Mouse (Mus musculus) heart, adult 18-20 months (tissue): ENCODE data around the gene Zbtb18. TPM values are rescaled to one million over a fixed set of nuclear protein-coding genes. Genes with fewer than 3 reads are reported as not detected.
"Not testable (repeated sequence)": the region's sequence is repeated elsewhere in the genome, so short reads cannot be mapped to it uniquely, and the experiment has no call there.

Experiments
- DNase-seq, 2 experiments: peaks; one replicate each; pipeline ENCODE4 v3.0.0; 2021 to 2022; ENCODE audit warnings: mixed read lengths in 1 of 2
- total RNA-seq, 2 experiments: library from RNA; stranded (reverse); gene quantifications; 2 replicates each; pipeline ENCODE4 v1.2.3; 2021

The Zbtb18 gene
- total RNA-seq, 2 experiments from 2014 or later, result 42.2 to 49.5 TPM

DNA sequence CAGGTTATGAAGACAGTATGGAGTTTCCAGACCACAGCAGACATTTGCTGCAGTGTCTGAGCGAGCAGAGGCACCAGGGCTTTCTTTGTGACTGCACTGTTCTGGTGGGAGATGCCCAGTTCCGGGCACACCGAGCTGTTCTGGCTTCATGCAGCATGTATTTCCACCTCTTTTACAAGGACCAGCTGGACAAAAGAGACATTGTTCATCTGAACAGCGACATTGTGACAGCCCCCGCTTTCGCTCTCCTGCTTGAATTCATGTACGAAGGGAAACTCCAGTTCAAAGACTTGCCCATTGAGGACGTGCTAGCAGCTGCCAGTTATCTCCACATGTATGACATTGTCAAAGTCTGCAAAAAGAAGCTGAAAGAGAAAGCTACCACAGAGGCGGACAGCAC, 4.9 kb downstream of the Zbtb18 start:
- no peak for DNase-seq

DNA sequence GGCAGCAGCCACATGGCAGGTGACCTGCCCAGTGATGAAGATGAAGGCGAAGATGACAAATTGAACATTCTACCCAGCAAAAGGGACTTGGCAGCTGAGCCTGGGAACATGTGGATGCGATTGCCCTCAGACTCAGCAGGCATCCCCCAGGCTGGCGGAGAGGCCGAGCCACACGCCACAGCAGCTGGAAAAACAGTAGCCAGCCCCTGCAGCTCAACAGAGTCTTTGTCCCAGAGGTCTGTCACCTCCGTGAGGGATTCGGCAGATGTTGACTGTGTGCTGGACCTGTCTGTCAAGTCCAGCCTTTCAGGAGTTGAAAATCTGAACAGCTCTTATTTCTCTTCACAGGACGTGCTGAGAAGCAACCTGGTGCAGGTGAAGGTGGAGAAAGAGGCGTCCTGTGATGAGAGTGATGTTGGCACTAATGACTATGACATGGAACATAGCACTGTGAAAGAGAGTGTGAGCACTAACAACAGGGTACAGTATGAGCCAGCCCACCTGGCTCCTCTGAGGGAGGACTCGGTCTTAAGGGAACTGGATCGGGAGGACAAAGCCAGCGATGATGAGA, 5.5 kb downstream of the Zbtb18 start:
- no peak for DNase-seq

DNA sequence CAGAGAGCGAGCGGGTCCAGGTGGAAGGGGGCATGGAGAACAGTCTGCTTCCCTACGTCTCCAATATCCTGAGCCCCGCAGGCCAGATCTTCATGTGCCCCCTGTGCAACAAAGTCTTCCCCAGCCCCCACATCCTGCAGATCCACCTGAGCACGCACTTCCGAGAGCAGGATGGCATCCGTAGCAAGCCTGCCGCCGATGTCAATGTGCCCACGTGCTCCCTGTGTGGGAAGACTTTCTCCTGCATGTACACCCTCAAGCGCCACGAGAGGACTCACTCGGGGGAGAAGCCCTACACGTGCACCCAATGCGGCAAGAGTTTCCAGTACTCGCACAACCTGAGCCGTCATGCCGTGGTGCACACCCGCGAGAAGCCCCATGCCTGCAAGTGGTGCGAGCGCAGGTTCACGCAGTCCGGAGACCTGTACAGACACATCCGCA, 6.0 kb downstream of the Zbtb18 start:
- DNase-seq, result no peak

DNA sequence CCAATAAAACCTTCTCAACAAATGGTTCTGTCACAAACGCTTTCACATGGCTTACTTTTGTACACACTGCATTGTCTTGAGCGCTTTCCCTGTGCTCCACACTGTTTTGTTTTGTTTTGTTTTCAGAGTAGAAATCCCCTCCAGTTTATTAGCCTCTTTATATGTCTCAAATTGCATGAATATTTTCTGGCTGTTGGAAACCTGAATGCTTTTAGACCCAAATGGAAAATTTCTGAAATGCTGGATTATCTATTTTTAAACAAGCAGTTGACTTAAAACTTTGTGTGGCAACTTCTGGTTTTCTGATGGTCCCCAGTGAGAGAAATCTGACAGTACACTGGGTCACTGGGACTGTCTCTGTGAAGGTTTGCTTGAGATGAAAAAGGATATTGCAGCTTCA, 6.8 kb downstream of the Zbtb18 start:
- no peak for DNase-seq

DNA sequence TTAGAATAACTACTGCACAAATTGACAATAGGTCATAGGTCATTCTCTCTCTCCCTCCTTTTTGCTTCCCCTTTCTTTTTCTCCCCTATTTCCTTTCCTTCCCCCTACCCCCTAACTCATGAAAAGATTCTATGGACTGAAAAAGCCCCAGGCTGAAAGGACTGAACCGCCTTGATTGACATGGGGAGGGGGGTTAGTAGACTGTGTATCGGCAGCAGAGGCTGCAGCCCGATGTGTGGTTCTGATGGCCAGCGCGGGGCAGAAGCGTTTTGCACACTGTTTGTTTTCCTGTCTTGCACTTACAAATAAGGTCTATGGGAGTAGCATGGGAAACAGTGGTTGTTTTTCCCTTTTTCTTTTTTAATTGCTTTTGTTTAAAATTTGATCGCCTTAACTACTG, 7.7 kb downstream of the Zbtb18 start:
- not testable (repeated sequence) for DNase-seq

DNA sequence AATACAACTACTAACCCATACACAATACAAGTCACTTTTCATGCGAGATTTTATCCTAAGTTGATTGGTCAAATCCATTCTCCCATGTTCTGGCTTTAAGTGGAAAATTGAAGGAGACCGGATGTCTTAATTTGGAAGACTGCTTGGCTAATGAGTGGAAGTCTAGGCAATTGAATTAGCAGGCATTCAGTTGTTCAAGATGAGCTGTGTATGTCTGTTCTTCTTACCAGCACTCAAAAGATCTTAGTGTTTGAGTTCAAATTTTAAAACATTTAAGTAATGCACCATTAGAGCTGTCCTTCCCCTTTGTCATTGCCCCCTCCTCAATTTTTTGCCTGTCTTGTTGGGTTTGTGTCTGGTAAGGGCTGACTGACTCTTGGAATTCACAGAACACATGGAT, 8.9 kb downstream of the Zbtb18 start:
- DNase-seq, result no peak

DNA sequence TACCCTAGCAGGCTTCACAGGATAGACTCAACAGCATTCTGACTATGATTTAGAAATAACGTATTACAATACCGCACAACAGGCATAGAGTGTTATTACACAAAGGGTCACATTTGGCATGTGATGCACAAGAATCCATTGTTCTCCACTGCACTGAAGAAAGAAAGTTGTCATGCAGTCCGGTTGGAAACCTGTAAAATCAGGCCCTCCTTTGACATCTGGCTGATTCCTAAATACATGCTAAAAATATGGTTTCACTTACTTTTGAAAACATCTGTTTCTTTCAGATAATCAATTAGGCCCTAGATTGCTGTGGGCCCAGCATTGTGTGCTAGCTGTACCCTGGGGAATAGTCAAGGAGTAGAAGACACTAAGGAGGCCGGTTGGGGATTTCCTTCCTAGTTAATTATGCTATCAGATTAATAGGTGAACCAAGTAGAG, 9.9 kb downstream of the Zbtb18 start:
- DNase-seq, result no peak

DNA sequence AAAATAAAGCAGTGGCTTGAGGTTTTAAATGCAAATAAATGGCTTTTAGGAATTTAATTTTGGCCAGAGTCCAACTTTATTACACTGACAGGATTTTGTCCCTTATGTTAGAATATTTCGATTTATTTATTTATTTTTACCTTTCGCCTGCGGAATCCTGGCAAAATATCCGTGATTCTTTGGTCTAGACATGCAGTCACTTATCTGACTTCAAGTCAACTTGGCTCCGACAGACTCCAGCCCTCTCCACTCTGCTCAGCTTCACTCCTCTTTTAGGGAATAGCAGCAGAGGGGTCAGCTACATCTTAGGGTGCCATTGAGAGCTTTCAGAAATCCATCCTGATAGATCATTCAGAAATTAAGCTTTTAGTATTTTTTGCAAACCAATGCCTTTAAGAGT, 10.8 kb downstream of the Zbtb18 start:
- DNase-seq, result no peak

DNA sequence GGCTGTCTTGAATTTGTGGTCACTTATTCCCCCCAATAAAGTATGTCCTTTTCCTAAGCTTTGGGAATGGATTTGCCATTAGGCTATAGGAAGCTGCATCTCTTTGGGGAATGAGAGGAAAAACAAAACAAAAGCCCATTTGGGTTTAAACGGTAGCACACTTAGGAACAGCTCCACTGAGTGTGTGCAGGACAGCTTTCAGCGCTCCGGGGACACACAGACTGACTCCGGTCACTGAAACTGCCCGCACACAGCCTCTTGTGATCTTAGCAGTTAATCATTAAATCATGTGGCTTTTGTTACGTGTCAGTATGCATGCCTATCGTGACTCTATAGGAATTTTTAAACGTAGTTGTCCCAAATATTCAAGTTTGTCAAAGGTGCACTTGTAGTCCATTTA, 11.7 kb downstream of the Zbtb18 start:
- no peak for DNase-seq

DNA sequence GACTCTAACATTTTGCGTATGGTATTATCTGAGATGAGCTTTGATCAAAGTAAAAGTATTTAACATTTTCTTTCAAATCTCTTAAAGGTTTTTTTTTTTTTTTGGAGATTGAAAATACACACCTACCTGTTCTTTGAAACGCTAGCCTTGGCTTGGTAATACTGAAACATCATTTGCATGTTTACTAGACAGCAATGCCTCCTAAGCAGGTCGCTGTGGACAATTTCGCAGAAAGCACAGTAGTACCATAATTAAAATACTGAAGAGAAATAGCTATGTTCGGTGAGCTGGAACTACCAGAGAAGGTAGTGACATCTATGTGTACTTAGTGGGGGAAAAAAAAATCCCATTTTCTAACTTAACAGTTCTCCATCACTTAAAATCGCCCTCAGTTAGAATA, 12.3 kb downstream of the Zbtb18 start:
- DNase-seq, result no peak

DNA sequence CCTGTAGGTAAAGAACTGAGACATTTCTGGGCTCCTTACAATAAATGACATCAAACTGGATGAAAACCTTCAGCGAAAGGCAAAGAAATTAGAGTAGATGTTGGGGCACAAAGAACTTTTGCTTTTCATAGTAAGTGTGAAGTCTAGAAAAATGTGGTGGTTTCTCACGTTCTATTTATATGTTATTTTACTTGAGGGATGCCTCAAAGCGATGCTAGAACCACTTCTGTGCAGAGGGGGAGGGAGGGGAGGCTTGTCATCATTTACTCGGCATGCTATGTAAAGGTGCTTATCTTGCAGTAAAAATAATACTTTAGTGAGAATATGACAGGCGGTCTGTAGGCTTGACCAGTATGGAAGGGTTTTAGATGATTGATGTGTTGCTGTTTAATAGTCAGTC, 13.3 kb downstream of the Zbtb18 start:
- no peak for DNase-seq

DNA sequence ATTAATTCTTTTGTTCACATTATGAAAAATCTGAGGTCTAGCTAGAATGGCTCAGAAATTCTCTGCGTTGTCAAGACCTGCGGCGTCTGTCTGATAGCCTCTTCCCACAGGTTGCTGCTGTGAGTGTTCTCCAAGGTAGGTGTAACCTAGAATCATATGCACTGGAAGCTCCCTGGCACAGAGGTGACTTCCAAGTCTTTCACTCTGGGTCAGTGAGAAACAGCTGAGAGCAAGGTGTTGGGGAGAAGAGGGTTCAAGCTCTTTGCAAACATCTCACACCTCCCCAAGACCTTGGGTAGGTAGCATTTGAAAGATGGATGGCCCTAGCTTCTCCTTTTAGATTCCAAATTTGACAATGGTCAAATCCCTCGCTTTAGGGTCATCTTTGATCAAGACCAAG, 14.1 kb downstream of the Zbtb18 start:
- no peak for DNase-seq

DNA sequence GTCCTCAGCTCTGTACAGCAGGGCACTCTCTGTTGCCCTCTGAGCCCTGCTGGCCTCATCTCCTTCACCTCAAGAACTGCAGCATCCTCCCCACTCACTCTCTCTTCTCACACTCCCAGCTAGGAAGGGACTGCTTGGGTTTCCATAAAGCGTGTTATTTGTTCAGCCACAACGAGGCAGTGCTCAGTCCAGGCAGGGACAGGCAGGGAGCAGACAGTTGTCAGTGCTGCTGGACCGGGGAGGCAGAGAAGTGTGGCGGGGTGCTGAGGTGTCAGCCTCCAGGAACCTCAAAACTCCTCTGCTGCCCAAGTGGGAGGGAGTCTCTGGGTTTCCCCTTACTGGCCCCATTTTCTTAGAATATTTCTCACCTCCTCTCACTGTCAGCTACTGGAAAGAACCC, 14.6 kb downstream of the Zbtb18 start:
- no peak for DNase-seq

DNA sequence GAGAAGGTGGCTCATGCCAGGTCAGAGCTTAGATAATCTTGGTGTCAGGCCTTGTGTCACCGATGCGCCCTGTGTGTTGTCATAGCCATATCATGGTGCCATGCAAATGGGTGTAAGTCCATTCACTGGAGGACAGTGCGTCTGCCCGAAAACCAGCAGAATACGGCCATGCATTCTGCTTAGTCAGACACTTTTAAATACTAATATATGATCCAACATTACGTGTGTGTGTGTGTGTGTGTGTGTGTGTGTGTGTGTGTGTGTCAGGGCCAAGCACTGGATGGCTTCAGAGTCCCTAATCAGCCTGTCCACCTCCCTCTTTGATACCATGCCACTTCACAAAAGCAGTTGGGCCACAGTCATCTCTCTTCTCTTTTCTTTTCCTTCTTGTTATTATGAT, 15.8 kb downstream of the Zbtb18 start:
- DNase-seq, result no peak

DNA sequence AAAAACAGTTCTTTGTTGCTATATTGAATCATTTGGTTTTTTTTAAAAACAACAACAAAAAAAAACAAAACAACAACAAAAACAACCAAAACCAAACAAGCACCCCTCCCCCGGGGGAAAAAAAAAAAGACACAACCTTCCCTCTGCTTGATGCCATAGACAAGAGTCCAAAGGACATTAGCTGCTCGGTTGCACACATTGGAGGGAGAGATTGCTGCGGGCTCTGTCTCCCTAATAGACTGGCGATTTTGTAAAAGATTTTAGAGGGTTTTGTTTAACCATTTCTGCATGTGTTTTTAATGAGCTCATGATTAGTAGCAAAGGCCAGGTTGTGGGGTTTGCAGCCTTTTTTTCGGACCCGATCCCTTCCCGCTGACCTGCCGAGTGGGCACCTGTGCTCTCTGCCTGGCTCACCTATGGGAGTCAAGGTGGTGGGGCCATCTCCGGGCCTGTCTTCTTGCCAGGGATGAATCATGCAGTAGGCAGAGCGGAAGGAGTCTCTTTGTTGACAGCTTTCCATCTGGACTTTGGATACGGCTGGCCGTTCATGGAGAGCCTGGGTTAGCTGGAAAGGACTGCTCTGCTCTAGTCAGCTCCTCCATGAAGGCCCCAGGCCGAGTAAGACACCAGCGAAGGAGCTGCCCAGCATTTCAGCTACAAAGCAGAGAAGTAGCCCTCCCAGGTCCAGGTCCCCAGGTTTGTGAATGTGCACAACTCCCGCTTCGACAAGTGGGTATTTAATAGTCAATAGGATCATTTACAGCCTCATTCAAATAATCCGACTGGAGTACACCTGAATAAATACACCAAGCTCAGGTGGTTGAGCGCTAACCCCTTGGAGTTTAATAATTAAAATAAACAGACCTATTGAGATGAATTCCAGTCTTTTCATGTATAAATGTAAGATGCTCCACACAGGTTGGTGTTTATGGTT, 16.6 kb downstream of the Zbtb18 start:
- no peak for DNase-seq

DNA sequence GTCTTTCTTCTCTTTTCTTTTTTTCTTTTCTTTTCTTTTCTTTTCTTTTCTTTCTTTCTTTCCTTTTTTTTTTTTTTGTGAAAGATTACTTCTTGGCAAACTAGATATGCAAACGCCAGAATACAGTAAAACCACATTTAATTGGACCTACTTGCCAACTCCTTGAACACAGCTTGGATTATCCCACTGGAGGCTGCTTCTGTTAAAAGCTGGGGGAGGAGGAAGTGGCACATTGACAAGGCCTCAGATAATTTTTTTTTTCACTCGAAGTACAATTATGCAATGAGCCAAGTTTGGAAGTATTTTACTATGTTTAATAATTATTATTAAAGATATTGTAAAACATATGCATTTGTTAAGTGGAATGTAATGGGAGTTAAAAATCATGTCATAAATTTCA, 17.4 kb downstream of the Zbtb18 start:
- DNase-seq, result no peak

DNA sequence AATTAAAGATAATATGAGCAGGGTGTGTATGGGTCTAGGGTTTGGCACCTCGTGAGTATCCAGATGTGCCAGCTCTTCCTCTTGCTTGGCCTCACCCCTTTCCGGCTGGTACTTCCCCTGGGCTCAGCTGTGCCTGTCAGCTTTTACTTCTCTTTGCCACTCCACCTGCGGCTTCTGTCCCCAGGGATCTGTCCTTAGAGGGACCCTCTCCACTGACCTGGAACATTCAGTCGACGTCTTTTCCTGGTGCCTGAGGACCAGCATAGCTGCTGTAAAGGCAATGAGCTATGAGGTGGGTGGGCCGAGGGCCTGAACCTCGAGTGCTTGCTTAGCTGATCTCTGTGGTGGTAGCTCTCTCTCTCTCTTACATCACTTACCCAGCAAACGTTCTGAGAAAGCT, 25.0 kb downstream of the Zbtb18 start:
- peak in 1 of 2 experiments; percentile 45 for DNase-seq

DNA sequence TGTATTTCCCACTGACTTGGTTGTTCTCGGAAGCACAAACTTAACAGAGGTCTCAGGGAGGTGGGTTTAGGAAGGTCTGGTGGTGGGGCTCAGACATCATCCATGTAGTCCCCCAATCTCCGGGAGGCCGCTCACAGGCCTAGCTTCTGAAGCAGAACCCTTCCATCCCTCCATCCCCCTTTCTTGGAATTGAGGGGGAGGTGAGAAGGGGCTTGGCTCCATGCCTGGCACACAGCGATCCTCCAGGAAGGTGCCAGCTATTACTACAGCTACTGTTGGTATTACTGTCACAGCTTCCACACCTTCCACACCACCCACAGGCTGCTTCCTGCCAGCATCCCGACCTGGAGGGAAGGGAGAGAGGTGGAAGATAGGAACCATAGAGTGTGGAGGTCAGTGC, 26.3 kb downstream of the Zbtb18 start:
- no peak for DNase-seq

DNA sequence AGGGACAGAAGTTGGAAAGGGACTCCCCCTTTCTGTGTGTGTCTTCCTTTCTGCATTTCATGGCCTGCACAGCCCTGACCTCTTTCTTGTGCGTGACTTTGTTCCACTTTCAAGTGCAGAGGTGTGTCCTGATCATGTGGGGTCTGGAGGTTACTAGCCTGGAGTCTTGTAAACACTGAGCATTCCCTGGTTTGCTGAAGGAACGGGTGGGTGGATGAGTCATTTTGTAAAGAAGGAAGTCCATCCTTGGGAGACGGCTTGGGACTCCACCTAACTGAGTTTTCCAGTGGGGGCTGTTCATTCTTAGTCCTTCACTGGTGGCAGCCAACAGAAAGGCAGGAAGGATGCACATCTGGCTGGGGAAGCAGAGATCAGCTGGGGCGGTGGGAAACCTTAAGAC, 27.9 kb downstream of the Zbtb18 start:
- peak in 1 of 2 experiments; percentile 55 for DNase-seq

DNA sequence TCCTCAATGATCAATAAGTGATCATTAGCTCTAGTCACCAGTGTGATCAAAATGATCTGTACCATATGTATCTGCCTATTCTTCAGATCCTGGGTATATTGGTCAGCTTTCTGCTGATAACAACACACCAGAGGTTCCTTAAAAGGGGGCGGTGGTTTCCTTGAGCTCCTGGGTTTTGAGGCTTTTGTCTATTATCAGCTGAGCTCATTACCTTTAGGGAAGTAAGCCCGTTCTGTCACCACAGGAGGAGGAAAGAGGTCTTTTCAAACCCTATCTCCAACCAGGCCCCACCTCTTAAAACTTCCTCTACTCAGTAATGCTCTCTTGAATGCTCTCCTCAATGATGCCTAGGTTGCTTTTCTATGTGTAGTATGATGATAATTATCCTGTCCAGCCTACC, 28.8 kb downstream of the Zbtb18 start:
- DNase-seq, result no peak

DNA sequence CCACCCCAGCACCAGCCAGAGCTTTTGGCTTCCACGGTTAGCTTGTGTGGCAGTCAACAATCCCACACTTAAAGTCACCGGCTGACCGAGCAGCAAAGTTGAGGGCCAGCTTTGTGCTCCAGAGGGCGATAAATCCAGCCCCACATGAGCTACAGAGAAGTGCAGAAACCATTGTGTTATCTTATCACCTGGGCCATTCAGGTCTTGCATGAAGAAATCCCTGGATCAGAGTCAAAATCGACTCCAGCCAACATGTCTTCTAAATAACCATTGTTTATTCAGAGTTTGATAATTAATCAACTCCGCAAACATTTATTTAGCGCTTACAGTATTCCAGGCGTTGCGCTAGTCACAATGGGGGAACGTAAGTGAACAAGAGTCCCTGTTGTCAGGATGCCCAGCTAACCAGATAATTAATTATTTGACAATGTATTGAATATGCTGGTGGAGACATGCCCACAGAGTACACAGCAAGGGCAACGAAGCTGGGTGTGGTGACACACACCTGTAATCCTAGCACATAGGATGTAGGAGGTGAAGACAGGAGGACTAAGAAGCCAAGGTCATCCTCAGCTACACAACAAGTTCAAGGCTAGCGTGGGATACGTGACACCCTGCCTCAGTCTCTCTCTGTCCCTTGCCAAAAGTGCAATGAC, 33.5 kb downstream of the Zbtb18 start:
- DNase-seq, result no peak

DNA sequence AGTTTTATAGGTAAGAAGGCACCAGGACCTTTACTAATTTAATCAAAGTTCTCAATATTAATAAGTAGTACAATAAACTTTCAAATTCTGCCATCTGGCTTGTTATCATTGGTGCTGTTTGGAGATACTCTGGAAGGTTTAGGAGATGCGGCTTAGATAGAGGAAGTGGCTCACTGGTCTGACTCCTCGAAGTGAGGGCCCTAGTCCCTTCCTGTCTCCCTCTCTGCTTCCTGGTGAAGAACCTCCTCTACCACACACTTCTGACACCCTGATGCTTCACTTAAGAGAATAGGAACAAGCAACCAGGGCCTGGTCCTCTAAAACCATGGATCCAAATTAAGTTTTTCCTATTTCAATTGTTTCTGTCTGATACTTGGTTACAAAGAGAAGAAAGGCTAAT, 36.4 kb downstream of the Zbtb18 start:
- DNase-seq, result no peak

DNA sequence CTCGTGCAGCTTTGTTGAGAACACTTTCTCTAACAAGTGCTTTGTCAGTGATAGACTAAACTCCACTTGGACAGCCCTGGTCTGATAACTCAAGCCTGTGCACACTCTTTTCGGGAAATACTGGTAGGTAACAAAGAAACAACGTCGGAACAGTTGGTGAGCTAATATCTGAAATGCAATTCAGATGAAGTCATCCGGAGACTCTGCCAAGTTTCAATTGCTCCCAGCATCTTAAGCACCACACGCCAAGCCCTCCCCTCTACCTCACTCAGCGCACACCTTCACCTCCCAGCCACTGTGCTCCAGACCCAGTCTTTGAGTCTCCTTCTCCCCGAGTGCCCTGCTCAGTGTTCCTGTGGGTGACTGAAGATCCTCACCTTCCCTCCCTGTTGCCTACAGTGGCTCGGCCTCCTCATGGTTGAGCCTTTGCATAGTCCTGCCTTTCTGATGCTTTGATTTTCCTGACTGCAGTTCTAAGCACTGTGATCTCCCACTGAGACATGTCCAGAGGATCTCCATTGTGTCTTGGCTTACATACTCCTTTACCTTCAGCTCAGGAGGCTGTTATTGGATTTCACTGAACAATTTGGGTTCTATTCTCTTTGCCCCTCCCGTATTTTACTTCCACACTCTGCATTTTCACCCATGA, 37.3 kb downstream of the Zbtb18 start:
- no peak for DNase-seq
